Mouse (Mus musculus) MEL (cell line): ENCODE measurements around the gene Erc1.

Source experiments
- CTCF ChIP-seq, 3 experiments: IDR thresholded peaks in 2 of 3; conservative IDR thresholded peaks in 1 of 3; 2 replicates each; pipeline ENCODE4 v1.5.1; 2011 to 2012; ENCODE audit warnings: low read length in 3 of 3, low read depth in 2 of 3, mild to moderate bottlenecking in 2 of 3, improper control_type of control experiment in 1 of 3, inconsistent platforms in 1 of 3, mixed read lengths in 1 of 3, moderate library complexity in 1 of 3; ENCODE audit not compliant: control insufficient read depth in 1 of 3, insufficient read depth in 1 of 3, poor library complexity in 1 of 3, severe bottlenecking in 1 of 3
- MYC ChIP-seq: IDR thresholded peaks from 2 replicates; pipeline ENCODE4 v1.6.1; 2011; ENCODE audit warnings: low read depth, mild to moderate bottlenecking, low read length, improper control_type of control experiment, moderate library complexity
- POLR2AphosphoS2 ChIP-seq: IDR thresholded peaks from 2 replicates; pipeline ENCODE4 v1.6.1; 2011; ENCODE audit warnings: low read length, improper control_type of control experiment

- TF ChIP-seq CTCF (IDR thresholded peaks at IDR 0.05 in 2 of 3, conservative IDR thresholded peaks at IDR 0.05 in 1 of 3; ENCODE audit: control insufficient read depth in 1 of 3, insufficient read depth in 1 of 3, low read depth in 2 of 3, low read length in 3 of 3, poor library complexity in 1 of 3, severe bottlenecking in 1 of 3) = no peak
- TF ChIP-seq POLR2AphosphoS2 = no peak
- no peak for TF ChIP-seq MYC
Measured at GRCm38 (mm10) chr6:119803239-119803638, 44.7 kb downstream of the Erc1 start.
